Mouse (Mus musculus) MEL (cell line): ENCODE data around the gene Fndc5.

Experiments used
- CHD1 ChIP-seq: IDR thresholded peaks from 2 replicates; pipeline ENCODE4 v1.6.1; 2012; ENCODE audit warnings: low read depth, mild to moderate bottlenecking, inconsistent platforms, low read length, improper control_type of control experiment
- CTCF ChIP-seq, 3 experiments: IDR thresholded peaks in 2 of 3; conservative IDR thresholded peaks in 1 of 3; 2 replicates each; pipeline ENCODE4 v1.5.1; 2011 to 2012; ENCODE audit warnings: low read length in 3 of 3, low read depth in 2 of 3, mild to moderate bottlenecking in 2 of 3, improper control_type of control experiment in 1 of 3, inconsistent platforms in 1 of 3, mixed read lengths in 1 of 3, moderate library complexity in 1 of 3; ENCODE audit not compliant: control insufficient read depth in 1 of 3, insufficient read depth in 1 of 3, poor library complexity in 1 of 3, severe bottlenecking in 1 of 3
- USF1 ChIP-seq: IDR thresholded peaks from 2 replicates; pipeline ENCODE4 v1.6.1; 2014; ENCODE audit warnings: low read depth, mild to moderate bottlenecking, inconsistent platforms, low read length, improper control_type of control experiment, moderate library complexity

DNA sequence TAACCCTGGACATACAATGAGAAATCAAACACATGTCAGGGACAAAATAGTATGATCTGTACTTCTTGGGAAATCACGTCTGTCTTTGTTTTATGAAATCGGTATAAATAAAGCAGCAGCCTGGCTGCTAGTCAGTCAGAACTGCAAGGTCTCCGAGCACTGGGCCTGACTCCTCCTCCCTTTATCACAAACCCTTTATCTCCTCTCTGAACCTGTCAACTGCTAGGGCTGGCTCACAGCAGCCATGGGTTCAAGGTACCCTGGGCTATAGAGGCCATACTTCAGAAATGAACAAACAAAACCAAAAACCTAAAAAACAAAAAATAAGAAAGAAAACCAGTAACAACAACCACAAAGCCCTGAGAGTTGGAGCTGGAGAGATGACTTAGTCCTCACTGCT lies 21.8 kb downstream of the Fndc5 start:
- TF ChIP-seq USF1 (0 out of 2 replicates have a peak, but pooled peaks have one; percentile 4), CHD1 (no peak), CTCF (IDR thresholded peaks at IDR 0.05 in 2 of 3, conservative IDR thresholded peaks at IDR 0.05 in 1 of 3; ENCODE audit: control insufficient read depth in 1 of 3, insufficient read depth in 1 of 3, low read depth in 2 of 3, low read length in 3 of 3, poor library complexity in 1 of 3, severe bottlenecking in 1 of 3) (no peak)
